Mouse (Mus musculus) T-cell, adult 2 months (primary cell): ENCODE data around the gene 1700016K19Rik.
"Not testable (repeated sequence)": the region's sequence is repeated elsewhere in the genome, so short reads cannot be mapped to it uniquely, and the experiment has no call there.

ENCODE experiments used
- DNase-seq: peaks from one replicate; pipeline ENCODE4 v3.0.0; 2022; ENCODE audit warnings: low spot score

1700016K19Rik gene

DNA sequence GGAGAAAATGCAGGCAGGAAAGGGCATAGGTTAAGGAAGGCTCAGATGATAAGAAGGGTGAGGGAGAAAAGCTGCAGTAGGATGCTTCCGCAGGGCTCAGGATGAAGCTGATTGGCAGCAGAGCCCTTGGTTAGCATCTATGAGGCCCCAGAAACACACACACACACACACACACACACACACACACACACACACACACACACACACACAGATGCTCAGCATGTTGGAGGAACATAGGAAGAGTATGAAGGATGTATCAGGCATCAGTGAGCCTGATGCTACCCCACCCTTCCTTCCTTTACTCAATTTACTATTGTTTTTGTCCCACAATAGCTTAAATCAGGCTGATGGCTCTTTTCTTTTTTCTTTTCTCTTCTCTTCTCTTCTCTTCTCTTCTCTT lies 15.1 kb upstream of the 1700016K19Rik start:
- no peak for DNase-seq

DNA sequence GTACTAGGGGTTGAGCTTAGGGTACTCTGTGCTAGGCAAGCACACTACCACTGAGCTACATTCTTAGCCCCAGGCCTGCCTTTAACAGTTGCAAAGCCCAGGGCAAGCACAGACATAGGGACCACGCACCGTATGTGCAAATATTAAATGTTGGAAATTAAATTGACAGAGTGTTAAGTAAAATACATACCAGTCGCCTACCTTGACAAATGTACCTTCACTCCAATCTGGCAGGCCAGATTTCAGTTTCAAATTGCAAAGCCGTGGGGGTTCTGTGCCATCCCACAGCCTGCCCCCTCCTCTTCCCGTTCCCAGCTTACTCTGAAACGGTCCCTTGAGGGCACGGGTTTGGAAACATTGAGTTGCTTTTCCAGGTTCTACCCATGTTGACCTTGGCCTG lies 13.8 kb upstream of the 1700016K19Rik start:
- DNase-seq = no peak

DNA sequence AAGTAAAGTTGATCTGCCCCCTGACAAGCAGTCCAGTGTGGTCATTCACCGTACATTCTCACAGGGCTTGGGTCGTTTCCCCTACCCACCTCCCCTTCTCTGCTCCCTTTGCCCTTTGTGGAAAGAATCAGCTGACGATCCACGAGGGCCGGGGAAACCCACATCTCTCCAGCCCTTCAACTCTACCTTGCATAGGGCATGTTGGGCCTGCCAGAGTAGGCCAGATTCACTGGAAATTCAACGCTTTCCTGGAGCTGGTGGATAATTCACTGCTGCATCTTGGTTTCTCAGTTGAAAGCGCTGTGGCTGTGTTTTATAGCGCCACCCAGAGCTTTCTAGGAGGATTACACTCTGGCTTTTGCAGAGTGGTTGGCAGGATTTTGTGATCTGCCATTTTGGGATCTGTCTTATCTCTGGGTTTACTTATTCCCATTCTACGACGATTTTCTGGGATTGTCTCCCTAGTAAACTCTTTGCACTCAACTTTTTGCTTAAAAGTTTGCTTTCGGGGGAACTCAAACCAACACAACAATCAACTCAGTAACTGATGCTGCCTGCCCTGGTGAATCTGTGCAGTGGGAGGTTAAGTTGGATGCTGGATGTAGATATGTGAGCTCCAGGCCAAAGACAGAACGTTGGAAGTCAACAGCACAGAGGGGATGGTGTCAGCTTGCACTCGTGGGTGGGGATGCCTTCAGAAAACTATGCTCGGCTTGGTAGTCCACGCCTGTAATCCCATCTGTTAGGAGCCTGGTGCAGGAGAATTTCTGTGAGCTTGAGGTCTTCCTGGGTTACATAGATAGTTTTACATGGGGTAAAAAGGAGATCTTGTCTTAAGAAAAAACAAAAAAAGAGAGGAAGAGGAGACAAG lies 8.5 kb upstream of the 1700016K19Rik start:
- no peak for DNase-seq

GRCm38 (mm10) chr11:75991911-75992310 lies 7.8 kb upstream of the 1700016K19Rik start:
- DNase-seq = no peak

GRCm38 (mm10) chr11:75992481-75992880 lies 7.2 kb upstream of the 1700016K19Rik start:
- peak; percentile 31 for DNase-seq

- DNase-seq = no peak
Observed at GRCm38 (mm10) chr11:75994357-75994756, 5.4 kb upstream of the 1700016K19Rik start.

DNA sequence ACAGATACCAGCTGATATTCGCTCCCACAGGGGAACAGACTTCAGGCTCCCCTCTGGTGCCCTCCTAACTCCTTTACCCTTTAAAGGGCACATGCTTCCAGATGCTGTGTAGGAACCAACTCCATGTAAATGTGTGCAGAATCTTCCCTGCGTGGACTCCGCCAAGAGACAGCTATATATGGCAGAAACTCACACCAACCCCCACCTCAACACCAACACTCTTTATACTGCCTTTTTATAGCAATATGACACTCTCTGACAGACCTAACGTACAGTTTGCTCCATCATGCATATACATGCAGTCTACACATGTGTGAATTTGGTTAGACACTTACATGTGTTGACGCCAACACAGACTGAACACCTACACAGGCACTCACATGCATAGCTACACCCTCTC lies 989 bp downstream of the 1700016K19Rik start:
- DNase-seq = no peak

- no peak for DNase-seq
Observed at GRCm38 (mm10) chr11:76001237-76001878, 1.6 kb downstream of the 1700016K19Rik start.

DNA sequence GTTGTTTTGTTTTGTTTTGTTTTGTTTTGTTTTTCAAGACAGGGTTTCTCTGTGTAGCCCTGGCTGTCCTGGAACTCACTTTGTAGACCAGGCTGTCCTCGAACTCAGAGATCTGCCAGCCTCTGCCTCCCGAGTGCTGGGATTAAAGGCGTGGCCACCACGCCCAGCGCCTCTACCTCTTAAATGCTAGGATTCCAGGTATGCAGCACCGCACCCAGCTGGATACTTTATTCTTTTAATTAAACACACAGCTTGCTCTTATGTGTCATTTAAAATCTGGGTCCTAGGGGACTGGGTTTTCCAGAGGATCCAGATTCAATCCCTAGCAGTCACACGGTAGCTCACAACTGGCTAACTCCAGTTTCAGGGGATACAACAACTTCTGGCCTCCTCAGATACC lies 4.6 kb downstream of the 1700016K19Rik start:
- not testable (repeated sequence) for DNase-seq

DNA sequence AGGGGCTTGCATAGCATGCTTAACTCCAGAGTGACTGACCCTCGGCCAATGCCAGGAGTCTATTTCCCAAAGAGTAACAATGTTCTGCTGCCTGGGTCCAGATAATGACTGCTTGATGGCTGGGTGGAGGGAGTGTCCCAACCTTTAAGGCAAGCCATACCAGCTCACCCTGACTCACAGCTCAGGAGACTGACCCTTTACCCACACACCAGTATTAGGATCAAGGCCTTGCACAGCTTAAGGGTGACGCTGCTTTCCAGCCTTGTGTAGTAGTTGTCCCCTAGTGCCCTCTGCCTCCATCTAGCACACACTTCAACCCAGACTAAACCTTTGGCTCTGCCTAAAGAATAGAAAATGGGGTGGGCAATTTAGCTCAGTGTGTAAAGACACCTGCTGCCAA lies 8.4 kb downstream of the 1700016K19Rik start:
- DNase-seq = no peak

- no peak for DNase-seq
Observed at GRCm38 (mm10) chr11:76009101-76009500, 9.4 kb downstream of the 1700016K19Rik start.

GRCm38 (mm10) chr11:76010838-76011624 lies 11.3 kb downstream of the 1700016K19Rik start:
- no peak for DNase-seq

GRCm38 (mm10) chr11:76015251-76015650 lies 15.5 kb downstream of the 1700016K19Rik start:
- peak; percentile 62 for DNase-seq

GRCm38 (mm10) chr11:76015814-76016213 lies 16.1 kb downstream of the 1700016K19Rik start:
- DNase-seq = no peak

DNA sequence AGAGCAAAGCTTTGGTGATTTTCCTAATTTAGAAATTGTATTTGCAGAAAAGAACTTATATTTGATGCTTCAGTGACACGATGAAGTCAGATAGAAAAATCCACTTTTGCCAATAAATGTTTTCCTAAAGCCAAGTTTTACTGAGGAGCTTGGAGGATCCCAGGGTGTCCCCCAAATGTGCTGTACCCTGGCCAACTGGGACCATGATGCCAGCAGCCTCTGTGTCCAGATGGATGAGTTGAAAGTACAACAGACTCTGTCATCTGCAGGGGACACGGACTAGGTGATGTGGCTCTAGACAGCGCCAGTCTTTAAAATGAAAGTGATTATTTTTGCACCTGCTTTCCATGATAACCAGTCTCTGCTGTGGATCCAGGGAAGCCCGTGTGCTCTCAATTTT lies 20.2 kb downstream of the 1700016K19Rik start:
- DNase-seq = no peak

DNA sequence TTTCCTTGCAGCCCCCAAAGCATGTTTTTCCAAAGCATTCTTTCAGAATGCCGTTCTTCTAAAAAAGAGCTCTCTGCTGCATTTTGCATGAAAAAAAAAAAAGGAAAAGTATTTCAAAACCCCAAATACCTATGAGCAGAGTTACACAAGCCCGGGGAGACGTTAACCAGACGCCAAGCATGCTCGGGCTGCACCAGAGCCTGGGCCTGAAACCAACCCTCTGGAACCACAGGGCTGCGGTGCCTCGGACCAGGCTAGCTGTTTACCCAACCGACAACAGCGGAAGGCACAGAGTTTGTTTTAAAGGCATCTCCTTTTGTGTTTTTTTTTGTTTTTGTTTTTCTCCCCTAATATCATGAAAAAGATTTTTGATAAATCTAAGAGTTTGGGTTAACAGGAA lies 21.2 kb downstream of the 1700016K19Rik start:
- no peak for DNase-seq

DNA sequence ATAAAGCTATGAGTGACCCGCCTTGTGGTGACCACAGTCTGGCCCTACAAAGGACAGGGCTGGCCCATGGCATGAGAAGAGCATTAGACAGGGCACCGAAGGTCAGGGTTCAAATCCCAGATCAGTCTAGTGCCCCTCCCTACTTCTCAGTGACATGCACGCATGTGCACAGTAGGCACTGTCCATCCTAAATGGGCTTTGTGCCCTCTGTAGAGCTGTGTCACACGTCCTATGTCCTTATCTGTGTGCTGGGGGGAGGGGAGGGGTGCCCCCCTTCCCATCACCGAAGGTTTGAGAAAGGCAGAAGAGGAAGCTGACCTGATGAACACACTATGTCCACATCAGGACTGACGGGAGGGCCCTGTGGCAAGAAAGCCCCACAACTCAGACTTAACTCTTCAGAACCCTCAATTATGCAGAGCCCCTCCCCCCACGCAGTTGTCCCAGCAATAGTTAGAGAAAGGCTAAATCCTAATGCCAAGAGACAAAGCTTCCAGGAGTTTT lies 25.4 kb downstream of the 1700016K19Rik start:
- no peak for DNase-seq

- peak; percentile 20 for DNase-seq
Observed at GRCm38 (mm10) chr11:76026527-76027138, 26.9 kb downstream of the 1700016K19Rik start.

- DNase-seq = peak; percentile 31
Observed at GRCm38 (mm10) chr11:76027139-76028071, 27.7 kb downstream of the 1700016K19Rik start, which contains the start of gene Rflnb. TSS of gene Rflnb (minus strand) at chr11:76027782.

- no peak for DNase-seq
Observed at GRCm38 (mm10) chr11:76028072-76028465, 28.4 kb downstream of the 1700016K19Rik start.

DNA sequence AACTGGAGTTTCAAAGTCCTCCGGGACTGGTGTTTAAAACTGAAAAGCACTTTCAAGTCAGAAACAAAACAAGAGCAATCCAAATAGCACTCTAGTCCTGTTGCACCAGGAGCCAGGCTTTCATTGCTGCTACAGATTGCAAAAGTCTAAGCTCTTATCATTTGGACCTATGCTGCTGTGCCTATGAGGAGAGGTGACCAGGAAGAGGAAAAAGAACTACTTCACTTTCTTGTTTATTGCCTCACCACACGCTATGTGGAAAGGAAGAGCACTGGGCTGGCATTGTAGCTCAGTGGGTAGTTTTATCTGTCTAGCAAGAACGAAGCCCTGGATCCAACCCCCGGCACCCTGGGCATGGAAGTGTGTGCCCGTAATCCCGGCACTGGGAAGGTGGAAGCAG lies 33.6 kb downstream of the 1700016K19Rik start:
- DNase-seq = no peak
